Mouse (Mus musculus) forebrain, postnatal 0 days (tissue): ENCODE data around the gene Eno4. TPM values are rescaled to one million over a fixed set of nuclear protein-coding genes. Genes with fewer than 3 reads are reported as not detected.

Experiments used
- ATAC-seq: fragments of 200-750 bp; cut with Nextera tagmentation; 2 replicates; pipeline ENCODE4 v1.8.0; 2017; ENCODE audit warnings: mild to moderate bottlenecking, moderate library complexity
- DNase-seq: peaks from one replicate; pipeline ENCODE4 v3.0.0-alpha.2; 2015
- H3K27ac ChIP-seq: fragments of 300-500 bp; sonication (generic); 2 replicates; pipeline ENCODE4 v1.5.1; 2014; ENCODE audit warnings: low read depth, mild to moderate bottlenecking, antibody characterized with exemption, low read length, moderate library complexity, mixed read lengths
- H3K27me3 ChIP-seq: fragments of 300-500 bp; sonication (generic); 2 replicates; pipeline ENCODE4 v1.6.1; 2014; ENCODE audit warnings: mild to moderate bottlenecking, low read length, mixed read lengths; ENCODE audit not compliant: insufficient read depth
- H3K36me3 ChIP-seq: fragments of 300-500 bp; sonication (generic); 2 replicates; pipeline ENCODE4 v1.6.1; 2014; ENCODE audit warnings: mild to moderate bottlenecking, moderate library complexity; ENCODE audit not compliant: insufficient read depth
- H3K4me1 ChIP-seq: fragments of 300-500 bp; sonication (generic); 2 replicates; pipeline ENCODE4 v1.6.1; 2014; ENCODE audit warnings: antibody characterized with exemption; ENCODE audit not compliant: insufficient read depth
- H3K4me2 ChIP-seq: fragments of 300-500 bp; sonication (generic); 2 replicates; pipeline ENCODE4 v1.6.1; 2014; ENCODE audit warnings: low read depth, mild to moderate bottlenecking, moderate library complexity
- H3K4me3 ChIP-seq: fragments of 300-500 bp; sonication (generic); 2 replicates; pipeline ENCODE4 v1.5.1; 2014; ENCODE audit warnings: low read depth, low read length, mixed read lengths
- H3K9ac ChIP-seq: fragments of 300-500 bp; sonication (generic); 2 replicates; pipeline ENCODE4 v1.6.1; 2014; ENCODE audit warnings: mild to moderate bottlenecking
- H3K9me3 ChIP-seq: fragments of 300-500 bp; sonication (generic); 2 replicates; pipeline ENCODE4 v1.6.1; 2016; ENCODE audit warnings: low read length
- CTCF ChIP-seq: sonication (generic); IDR thresholded peaks from 2 replicates; pipeline ENCODE4 v1.5.1; 2016; ENCODE audit warnings: antibody characterized with exemption, control low read depth, low read depth
- WGBS: fragments of 180-500 bp; shearing (Covaris S2); extraction: QIAGEN DNeasy Blood & Tissue Kit; methylation state at CpG from one replicate; pipeline ENCODE4 v1.1.7; 2014; 5-methylcytosine and 5-hydroxymethylcytosine counted together
- polyA plus RNA-seq: library from polyadenylated mRNA; unstranded; fragments of >200 nt; fragmentation: Nextera tagmentation; extraction: Ambion mirVana; gene quantifications from 2 replicates; pipeline ENCODE4 v1.2.1, GENCODE M21; 2015
- total RNA-seq: library from RNA; depleted of rRNA; stranded (reverse); fragments of >200 nt; gene quantifications from 2 replicates; pipeline ENCODE4 v1.2.3, GENCODE M21; 2014

The Eno4 gene
- total and polyA plus RNA-seq, 2 experiments from 2014 or later, result 2.0 TPM

- DNase-seq, result no peak
- no peaks in the 10 kb centered on the region for H3K9me3 ChIP-seq
- no peak overlapping the region for H3K4me2 ChIP-seq
- no peak overlapping the region for H3K27ac ChIP-seq
- H3K27me3 ChIP-seq, result no peaks in the 10 kb centered on the region
- no peak overlapping the region for H3K4me3 ChIP-seq
- ATAC-seq, result no peak
- 90% methylated on average over 13 of the region's 13 CpGs for WGBS
- peaks cover 6% of the 10 kb centered on the region; the same call in 1 of the 2 replicates for H3K4me1 ChIP-seq
- H3K36me3 ChIP-seq, result peaks cover 18% of the 10 kb centered on the region; the same call in 1 of the 2 replicates
- TF ChIP-seq CTCF, result no peak
- no peak overlapping the region for H3K9ac ChIP-seq
Measured at GRCm38 (mm10) chr19:58970826-58971225, 27.6 kb downstream of the Eno4 start.

DNA sequence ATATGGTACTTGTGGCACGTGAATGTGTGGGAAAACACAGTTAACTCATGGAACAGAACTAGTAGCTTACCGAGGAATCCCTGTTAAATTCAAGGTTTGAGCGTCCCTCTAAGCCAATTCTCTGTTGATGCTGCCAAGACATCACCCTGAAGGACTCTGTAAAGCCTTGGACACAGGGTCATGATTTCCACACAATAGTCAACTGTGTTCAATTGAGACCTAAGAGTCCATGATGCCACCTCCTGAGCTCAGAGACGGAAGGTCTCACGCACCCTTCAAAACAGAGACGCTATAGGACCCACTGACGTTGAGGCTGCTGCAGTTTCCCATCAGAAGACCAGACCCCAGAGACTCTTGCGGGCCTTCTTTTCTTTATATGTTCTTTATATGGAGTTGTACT, 30.9 kb downstream of the Eno4 start:
- WGBS, result 84% methylated on average over 8 of the region's 8 CpGs
- no peak overlapping the region for H3K4me3 ChIP-seq
- H3K27ac ChIP-seq, result no peak overlapping the region
- H3K36me3 ChIP-seq, result peaks cover 28% of the 10 kb centered on the region
- no peak for DNase-seq
- H3K4me1 ChIP-seq, result peaks cover 6% of the 10 kb centered on the region
- ATAC-seq, result no peak
- no peaks in the 10 kb centered on the region for H3K27me3 ChIP-seq
- no peak for TF ChIP-seq CTCF
- no peaks in the 10 kb centered on the region for H3K9me3 ChIP-seq
- H3K9ac ChIP-seq, result no peak overlapping the region
- H3K4me2 ChIP-seq, result no peak overlapping the region

GRCm38 (mm10) chr19:58975216-58975863, 32.1 kb downstream of the Eno4 start:
- Histone ChIP-seq H3K4me1 (peaks cover 6% of the 10 kb centered on the region; the same call in 1 of the 2 replicates), H3K27me3 (no peaks in the 10 kb centered on the region), H3K9me3 (no peaks in the 10 kb centered on the region), H3K9ac (no peak overlapping the region), H3K36me3 (peaks cover 28% of the 10 kb centered on the region), H3K4me3 (no peak overlapping the region), H3K27ac (no peak overlapping the region), H3K4me2 (no peak overlapping the region)
- ATAC-seq (no peak), DNase-seq (no peak)
- no peak for TF ChIP-seq CTCF
- 73% methylated on average over 11 of the region's 11 CpGs for WGBS

DNA sequence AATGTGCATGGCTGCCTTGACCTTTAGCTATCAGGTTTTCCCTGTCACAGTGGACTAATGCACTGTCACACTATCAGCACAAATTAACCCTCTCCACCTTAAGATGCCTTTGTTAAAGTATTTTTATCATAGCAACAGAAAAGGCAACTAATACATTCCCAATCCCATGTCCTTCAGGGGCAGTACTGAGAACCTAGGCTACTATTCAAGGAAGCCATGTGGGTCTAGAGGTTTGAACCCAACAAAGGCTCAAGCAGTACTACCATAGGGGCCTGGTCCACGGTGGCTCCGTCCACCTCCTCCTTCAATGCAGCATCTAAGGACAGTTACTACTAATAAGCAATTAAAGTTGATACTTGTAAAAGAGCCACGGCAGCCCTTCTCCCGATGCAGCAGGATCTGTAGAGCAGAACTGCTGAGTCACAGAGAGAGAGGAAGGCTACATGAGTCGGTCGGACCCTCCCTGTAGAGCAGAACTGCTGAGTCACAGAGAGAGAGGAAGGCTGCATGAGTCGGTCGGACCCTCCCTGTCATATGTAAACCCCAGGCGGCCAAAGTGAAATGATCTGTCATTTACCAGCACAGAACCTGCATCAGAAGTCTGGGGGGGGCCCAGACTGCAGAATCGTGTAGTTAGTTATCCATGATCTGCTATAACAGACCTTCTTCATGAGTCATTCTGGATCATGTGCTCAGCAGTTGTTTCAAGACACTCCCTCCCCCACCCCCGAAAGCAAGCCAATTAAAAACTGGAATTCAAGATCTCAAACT, 35.4 kb downstream of the Eno4 start:
- Histone ChIP-seq H3K4me3 (no peak overlapping the region), H3K36me3 (peaks cover 23% of the 10 kb centered on the region), H3K9me3 (no peaks in the 10 kb centered on the region), H3K9ac (no peak overlapping the region), H3K4me2 (no peak overlapping the region), H3K27ac (no peak overlapping the region), H3K27me3 (peaks cover 3% of the 10 kb centered on the region; the same call in 1 of the 2 replicates), H3K4me1 (peaks cover 6% of the 10 kb centered on the region; the same call in 1 of the 2 replicates)
- peak; percentile 64; the same call in 1 of the 2 replicates for ATAC-seq
- DNase-seq, result no peak
- TF ChIP-seq CTCF, result no peak
- WGBS, result 34% methylated on average over 11 of the region's 11 CpGs

DNA sequence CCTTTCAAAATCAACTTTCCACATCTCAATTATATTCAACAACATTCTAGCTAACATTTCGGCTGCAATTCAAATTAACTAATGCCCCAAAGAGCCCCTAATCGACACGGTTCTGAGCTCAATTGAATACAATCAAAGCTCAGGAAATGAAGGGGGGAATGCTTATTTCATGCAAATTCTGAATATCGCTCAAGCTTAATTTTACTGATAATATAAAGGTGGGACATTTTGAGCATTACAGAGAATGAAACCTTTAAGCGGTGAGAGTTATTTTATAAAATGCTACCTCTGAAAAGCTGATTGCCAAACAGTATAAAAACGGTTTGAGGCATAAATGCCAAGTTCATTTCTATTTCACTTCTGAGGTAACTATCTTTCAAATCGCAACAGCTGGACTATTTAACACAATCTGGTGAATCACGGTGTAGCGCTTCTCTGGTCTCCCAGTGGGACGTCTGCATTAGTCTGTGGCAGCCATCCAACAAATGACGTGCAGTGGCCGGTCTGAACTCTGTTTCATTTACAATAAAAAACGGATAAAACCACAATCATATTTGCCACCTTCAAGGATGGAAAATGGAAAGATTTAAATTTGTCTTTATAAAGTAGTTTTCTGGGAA, 36.3 kb downstream of the Eno4 start:
- H3K27me3 ChIP-seq, result peaks cover 3% of the 10 kb centered on the region; the same call in 1 of the 2 replicates
- H3K27ac ChIP-seq, result no peak overlapping the region
- peaks cover 18% of the 10 kb centered on the region for H3K36me3 ChIP-seq
- no peak for TF ChIP-seq CTCF
- H3K9ac ChIP-seq, result no peak overlapping the region
- DNase-seq, result no peak
- WGBS, result 16% methylated on average over 13 of the region's 13 CpGs
- H3K4me2 ChIP-seq, result peak overlapping the region; percentile 1; the same call in 1 of the 2 replicates
- H3K4me3 ChIP-seq, result no peak overlapping the region
- H3K9me3 ChIP-seq, result no peaks in the 10 kb centered on the region
- peaks cover 6% of the 10 kb centered on the region; the same call in 1 of the 2 replicates for H3K4me1 ChIP-seq
- ATAC-seq, result no peak

DNA sequence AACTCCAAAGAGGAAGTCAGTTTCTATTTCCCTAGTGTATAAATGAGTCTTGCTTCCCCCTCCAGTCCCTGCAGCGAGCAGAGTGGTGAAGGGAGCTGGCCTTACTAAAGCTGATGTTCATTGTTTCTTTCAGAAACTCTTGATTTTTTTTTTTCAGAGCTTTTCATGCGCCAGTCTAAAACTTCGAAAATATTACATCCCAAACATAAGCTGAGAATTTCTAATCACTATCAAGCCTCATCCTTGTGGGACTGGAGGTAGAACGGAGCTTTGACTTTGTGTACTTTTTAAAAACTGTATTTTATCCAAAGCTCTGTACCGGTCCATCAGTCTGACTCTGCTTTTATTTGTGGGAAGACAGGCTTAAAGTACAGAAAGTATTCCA, 36.8 kb downstream of the Eno4 start:
- Histone ChIP-seq H3K9me3 (no peaks in the 10 kb centered on the region), H3K4me3 (no peak overlapping the region), H3K4me1 (peaks cover 6% of the 10 kb centered on the region; the same call in 1 of the 2 replicates), H3K27me3 (peaks cover 3% of the 10 kb centered on the region; the same call in 1 of the 2 replicates), H3K4me2 (peak overlapping the region; percentile 1; the same call in 1 of the 2 replicates), H3K36me3 (peaks cover 17% of the 10 kb centered on the region), H3K27ac (no peak overlapping the region), H3K9ac (no peak overlapping the region)
- WGBS, result 19% methylated on average over 5 of the region's 5 CpGs
- no peak for TF ChIP-seq CTCF
- ATAC-seq (no peak), DNase-seq (no peak)
